Mouse (Mus musculus): ENCODE data around the gene Cmss1. TPM values are rescaled to one million over a fixed set of nuclear protein-coding genes. Genes with fewer than 3 reads are reported as not detected.

Cmss1 gene
- polyA plus RNA-seq, 1 experiment from 2014 or later: 45.2 TPM

DNA sequence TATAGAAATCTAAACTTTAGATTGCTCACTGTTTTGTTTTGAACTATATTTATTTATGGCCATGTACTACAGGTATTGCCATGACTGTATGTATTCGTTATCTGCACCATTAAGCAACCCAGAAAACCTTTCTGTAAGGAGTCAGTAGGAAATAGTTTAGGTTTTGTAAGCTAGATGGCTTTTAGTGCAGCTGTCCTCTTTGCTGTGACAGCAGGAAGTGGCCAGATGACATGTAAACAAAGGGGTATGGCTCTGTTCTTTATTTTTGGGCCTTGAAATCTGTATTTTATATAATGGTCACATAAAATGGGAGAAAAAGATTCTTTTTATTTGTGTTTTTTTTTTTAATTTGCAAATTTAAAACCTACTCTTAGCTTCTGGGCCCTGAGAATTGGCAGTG lies 71.9 kb downstream of the Cmss1 start:
- no peak overlapping the region for H3K4me3 ChIP-seq (replicated peaks)
- no peak for ATAC-seq
- H3K36me3 ChIP-seq: no peaks in the 10 kb centered on the region
- H3K4me2 ChIP-seq (replicated peaks): no peak overlapping the region
- no peaks in the 10 kb centered on the region for H3K9me3 ChIP-seq
- no peaks in the 10 kb centered on the region for H3K27me3 ChIP-seq (replicated peaks)
- no peaks in the 10 kb centered on the region for H3K4me1 ChIP-seq (replicated peaks)
- no peak overlapping the region for H3K27ac ChIP-seq
- WGBS: 58% methylated on average over 1 of the region's 1 CpGs
- no peak overlapping the region for H3K9ac ChIP-seq

GRCm38 (mm10) chr16:57534365-57534764 lies 72.3 kb downstream of the Cmss1 start:
- no peak overlapping the region for H3K9ac ChIP-seq
- H3K27ac ChIP-seq: no peak overlapping the region
- no peak overlapping the region for H3K4me2 ChIP-seq (replicated peaks)
- 70% methylated on average over 1 of the region's 1 CpGs for WGBS
- no peak overlapping the region for H3K4me3 ChIP-seq (replicated peaks)
- no peaks in the 10 kb centered on the region for H3K36me3 ChIP-seq
- no peaks in the 10 kb centered on the region for H3K4me1 ChIP-seq (replicated peaks)
- H3K9me3 ChIP-seq: no peaks in the 10 kb centered on the region
- no peaks in the 10 kb centered on the region for H3K27me3 ChIP-seq (replicated peaks)
- no peak for ATAC-seq

DNA sequence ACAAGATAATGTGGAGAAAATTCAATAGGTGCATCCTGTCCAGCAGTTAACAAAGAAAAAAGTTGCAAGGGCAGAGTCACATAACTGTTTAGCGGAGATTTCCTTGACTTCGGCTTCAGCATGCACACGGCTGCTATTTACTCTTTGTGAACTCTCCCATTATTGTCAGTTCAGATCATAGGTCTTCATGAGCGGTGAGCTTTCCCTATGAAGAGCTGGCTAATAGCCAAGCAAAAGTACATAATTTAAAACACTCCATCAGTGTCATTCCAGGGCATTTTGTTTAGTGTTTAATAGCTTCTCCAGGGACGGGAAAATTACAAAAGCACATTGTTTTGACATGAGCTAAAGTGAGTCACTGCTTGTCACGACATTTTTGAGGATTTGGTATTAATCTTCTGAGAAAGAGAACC lies 74.6 kb downstream of the Cmss1 start:
- 21% methylated on average over 6 of the region's 6 CpGs for WGBS
- Histone ChIP-seq H3K27me3 (replicated peaks) (no peaks in the 10 kb centered on the region), H3K4me1 (replicated peaks) (no peaks in the 10 kb centered on the region), H3K4me2 (replicated peaks) (no peak overlapping the region), H3K9me3 (no peaks in the 10 kb centered on the region), H3K9ac (no peak overlapping the region), H3K27ac (no peak overlapping the region), H3K4me3 (replicated peaks) (no peak overlapping the region), H3K36me3 (no peaks in the 10 kb centered on the region)
- ATAC-seq: peak; percentile 39

DNA sequence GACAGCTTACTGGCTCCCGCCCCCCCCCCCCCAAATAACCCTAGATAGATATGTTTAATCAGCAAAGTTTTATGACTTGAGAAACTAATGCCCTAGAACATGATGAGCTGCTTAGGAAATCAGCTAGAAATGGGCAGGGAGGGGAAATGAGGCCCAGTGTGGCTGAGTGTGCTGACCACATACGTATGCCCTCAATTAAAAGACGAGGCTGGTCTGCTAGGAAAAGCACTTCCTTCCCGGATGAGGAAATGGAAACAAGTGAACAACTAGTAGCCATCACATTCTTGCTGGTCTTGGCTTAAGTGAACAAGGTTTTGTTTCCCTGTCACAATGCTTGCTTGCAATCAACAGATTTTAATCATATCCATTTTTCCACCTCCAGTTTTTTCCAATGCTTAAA lies 76.1 kb downstream of the Cmss1 start:
- ATAC-seq: no peak
- H3K9ac ChIP-seq: no peak overlapping the region
- no peak overlapping the region for H3K27ac ChIP-seq
- no peak overlapping the region for H3K4me3 ChIP-seq (replicated peaks)
- H3K27me3 ChIP-seq (replicated peaks): no peaks in the 10 kb centered on the region
- H3K4me1 ChIP-seq (replicated peaks): no peaks in the 10 kb centered on the region
- WGBS: 67% methylated on average over 4 of the region's 4 CpGs
- no peak overlapping the region for H3K4me2 ChIP-seq (replicated peaks)
- no peaks in the 10 kb centered on the region for H3K9me3 ChIP-seq
- no peaks in the 10 kb centered on the region for H3K36me3 ChIP-seq

DNA sequence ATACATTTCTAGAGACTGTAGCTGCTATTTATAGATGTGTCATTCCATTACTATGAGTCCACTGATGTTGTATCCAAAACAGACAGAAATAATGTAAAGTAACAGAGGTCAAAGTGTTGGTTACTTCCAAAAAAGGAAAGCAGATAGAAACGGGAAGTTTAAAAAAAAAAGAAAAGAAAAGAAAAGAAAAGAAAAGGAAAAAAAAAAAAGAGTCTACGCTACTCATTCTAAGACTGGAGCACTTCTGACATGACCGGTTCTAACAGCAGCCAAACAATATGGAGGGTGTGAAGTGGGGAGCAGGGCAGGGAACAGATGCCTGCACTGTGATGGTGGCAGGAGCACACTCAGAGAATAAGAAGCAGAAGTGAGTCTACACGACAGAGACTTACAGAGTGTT lies 78.2 kb downstream of the Cmss1 start:
- Histone ChIP-seq H3K27ac (no peak overlapping the region), H3K4me3 (replicated peaks) (no peak overlapping the region), H3K36me3 (no peaks in the 10 kb centered on the region), H3K27me3 (replicated peaks) (no peaks in the 10 kb centered on the region), H3K4me1 (replicated peaks) (no peaks in the 10 kb centered on the region), H3K9ac (no peak overlapping the region), H3K4me2 (replicated peaks) (no peak overlapping the region), H3K9me3 (no peaks in the 10 kb centered on the region)
- WGBS: 46% methylated on average over 4 of the region's 4 CpGs
- ATAC-seq: no peak

- H3K27ac ChIP-seq: no peak overlapping the region
- no peak overlapping the region for H3K4me2 ChIP-seq (replicated peaks)
- no peaks in the 10 kb centered on the region for H3K36me3 ChIP-seq
- H3K4me3 ChIP-seq (replicated peaks): no peak overlapping the region
- no peaks in the 10 kb centered on the region for H3K27me3 ChIP-seq (replicated peaks)
- H3K4me1 ChIP-seq (replicated peaks): no peaks in the 10 kb centered on the region
- no peak overlapping the region for H3K9ac ChIP-seq
- 81% methylated on average over 7 of the region's 7 CpGs for WGBS
- H3K9me3 ChIP-seq: no peaks in the 10 kb centered on the region
- no peak for ATAC-seq
Measured at GRCm38 (mm10) chr16:57526893-57527292, 79.8 kb downstream of the Cmss1 start.

GRCm38 (mm10) chr16:57525476-57525875 lies 81.2 kb downstream of the Cmss1 start:
- no peaks in the 10 kb centered on the region for H3K9me3 ChIP-seq
- no peak for ATAC-seq
- no peak overlapping the region for H3K9ac ChIP-seq
- no peaks in the 10 kb centered on the region for H3K36me3 ChIP-seq
- H3K4me2 ChIP-seq (replicated peaks): no peak overlapping the region
- no peak overlapping the region for H3K4me3 ChIP-seq (replicated peaks)
- 67% methylated on average over 4 of the region's 4 CpGs for WGBS
- H3K27ac ChIP-seq: no peak overlapping the region
- H3K4me1 ChIP-seq (replicated peaks): no peaks in the 10 kb centered on the region
- H3K27me3 ChIP-seq (replicated peaks): no peaks in the 10 kb centered on the region

GRCm38 (mm10) chr16:57525046-57525445 lies 81.6 kb downstream of the Cmss1 start:
- Histone ChIP-seq H3K4me3 (replicated peaks) (no peak overlapping the region), H3K4me1 (replicated peaks) (no peaks in the 10 kb centered on the region), H3K27me3 (replicated peaks) (no peaks in the 10 kb centered on the region), H3K27ac (no peak overlapping the region), H3K36me3 (no peaks in the 10 kb centered on the region), H3K9me3 (no peaks in the 10 kb centered on the region), H3K9ac (no peak overlapping the region), H3K4me2 (replicated peaks) (no peak overlapping the region)
- ATAC-seq: peak; percentile 49; the same call in 1 of the 2 replicates
- WGBS: 65% methylated on average over 5 of the region's 5 CpGs

DNA sequence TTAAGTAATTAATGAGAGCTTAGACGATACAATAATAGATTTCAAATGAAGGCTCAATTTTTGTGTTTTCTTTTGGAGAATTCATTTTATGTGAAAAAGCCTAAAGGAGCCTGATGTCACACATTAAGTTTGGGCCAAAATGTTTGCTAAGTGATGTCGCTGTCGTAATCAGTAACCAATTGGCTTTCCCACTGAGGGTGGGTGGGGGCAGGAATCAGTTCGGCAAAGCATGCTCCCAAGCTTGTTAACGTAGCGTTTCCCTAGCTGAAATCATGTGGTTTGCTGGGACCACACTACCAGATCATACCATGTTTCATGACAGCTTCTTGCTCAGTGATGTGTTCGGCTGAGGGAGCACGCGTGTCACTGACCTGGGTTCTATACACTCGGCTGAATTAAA lies 91.0 kb downstream of the Cmss1 start:
- Histone ChIP-seq H3K9me3 (no peaks in the 10 kb centered on the region), H3K4me2 (replicated peaks) (no peak overlapping the region), H3K36me3 (no peaks in the 10 kb centered on the region), H3K4me3 (replicated peaks) (no peak overlapping the region), H3K9ac (no peak overlapping the region), H3K4me1 (replicated peaks) (no peaks in the 10 kb centered on the region), H3K27me3 (replicated peaks) (no peaks in the 10 kb centered on the region), H3K27ac (no peak overlapping the region)
- no peak for ATAC-seq
- 74% methylated on average over 10 of the region's 10 CpGs for WGBS

GRCm38 (mm10) chr16:57514371-57514770 lies 92.3 kb downstream of the Cmss1 start:
- no peak for ATAC-seq
- H3K4me2 ChIP-seq (replicated peaks): no peak overlapping the region
- no peak overlapping the region for H3K4me3 ChIP-seq (replicated peaks)
- 80% methylated on average over 4 of the region's 4 CpGs for WGBS
- H3K27ac ChIP-seq: no peak overlapping the region
- no peaks in the 10 kb centered on the region for H3K27me3 ChIP-seq (replicated peaks)
- H3K4me1 ChIP-seq (replicated peaks): no peaks in the 10 kb centered on the region
- no peaks in the 10 kb centered on the region for H3K36me3 ChIP-seq
- no peak overlapping the region for H3K9ac ChIP-seq
- H3K9me3 ChIP-seq: no peaks in the 10 kb centered on the region

DNA sequence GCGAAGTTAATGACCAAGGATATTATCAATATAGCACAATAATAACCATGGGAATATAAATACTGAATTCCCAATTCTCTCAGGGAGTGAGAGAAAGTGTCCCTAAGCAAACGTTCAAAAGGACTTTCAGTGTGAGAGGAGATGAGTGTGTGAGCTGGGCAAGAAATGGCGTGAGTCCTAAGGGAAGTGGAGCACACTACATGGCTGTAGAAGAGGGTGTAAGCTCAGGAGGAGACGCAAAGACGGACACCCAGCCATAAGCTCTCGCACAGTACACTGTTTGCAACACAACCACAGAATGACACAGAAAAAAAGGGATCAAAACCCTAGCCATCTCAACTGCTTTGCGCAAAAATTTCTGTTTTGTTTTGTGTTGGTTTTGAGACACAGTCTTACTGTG lies 93.1 kb downstream of the Cmss1 start:
- H3K9me3 ChIP-seq: no peaks in the 10 kb centered on the region
- no peak overlapping the region for H3K4me2 ChIP-seq (replicated peaks)
- no peaks in the 10 kb centered on the region for H3K36me3 ChIP-seq
- H3K27me3 ChIP-seq (replicated peaks): no peaks in the 10 kb centered on the region
- H3K27ac ChIP-seq: no peak overlapping the region
- no peak overlapping the region for H3K9ac ChIP-seq
- no peak for ATAC-seq
- 89% methylated on average over 7 of the region's 7 CpGs for WGBS
- no peak overlapping the region for H3K4me3 ChIP-seq (replicated peaks)
- H3K4me1 ChIP-seq (replicated peaks): no peaks in the 10 kb centered on the region

DNA sequence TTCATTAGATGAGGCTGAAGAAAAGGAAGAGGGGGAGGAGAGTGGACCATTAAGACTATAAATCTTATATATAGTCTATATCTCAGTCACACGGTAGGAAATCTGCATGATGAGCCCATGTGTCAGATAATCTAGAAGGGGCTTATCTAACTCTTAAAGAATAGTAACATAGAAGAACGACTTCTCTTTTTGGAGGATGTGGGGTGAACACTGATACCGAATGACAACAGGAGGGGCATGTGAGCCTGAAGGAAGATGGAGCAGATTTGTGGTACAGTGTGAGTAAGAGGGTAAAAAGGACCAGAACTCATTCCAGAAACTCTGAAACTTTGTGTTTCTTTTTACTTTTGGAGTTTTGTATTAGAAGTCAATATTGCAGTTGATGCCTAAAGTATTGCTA lies 97.6 kb downstream of the Cmss1 start:
- H3K4me1 ChIP-seq (replicated peaks): no peaks in the 10 kb centered on the region
- no peak overlapping the region for H3K4me3 ChIP-seq (replicated peaks)
- H3K27ac ChIP-seq: no peak overlapping the region
- no peak overlapping the region for H3K9ac ChIP-seq
- H3K9me3 ChIP-seq: no peaks in the 10 kb centered on the region
- H3K27me3 ChIP-seq (replicated peaks): no peaks in the 10 kb centered on the region
- no peak for ATAC-seq
- WGBS: 90% methylated on average over 3 of the region's 3 CpGs
- H3K4me2 ChIP-seq (replicated peaks): no peak overlapping the region
- H3K36me3 ChIP-seq: no peaks in the 10 kb centered on the region

DNA sequence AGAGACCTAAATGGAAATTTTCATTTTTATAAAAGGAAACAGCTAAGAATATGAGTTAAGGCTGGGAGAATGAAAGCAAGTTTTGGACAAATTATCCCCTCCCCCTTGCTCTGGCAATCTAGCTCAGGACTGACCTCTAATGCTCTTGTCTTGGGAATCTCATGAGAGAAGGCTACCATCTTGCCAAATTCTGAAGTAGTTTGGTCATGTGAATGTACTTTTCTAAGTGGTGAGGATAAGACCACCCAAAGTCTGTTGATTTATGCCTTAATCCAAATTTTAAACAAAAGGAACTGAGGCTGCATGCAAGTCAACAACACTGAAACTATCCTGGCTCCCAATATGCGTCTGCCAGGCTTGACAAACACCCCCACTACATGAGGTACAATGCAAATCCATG lies 98.3 kb downstream of the Cmss1 start:
- Histone ChIP-seq H3K27ac (no peak overlapping the region), H3K9ac (no peak overlapping the region), H3K9me3 (no peaks in the 10 kb centered on the region), H3K4me3 (replicated peaks) (no peak overlapping the region), H3K27me3 (replicated peaks) (no peaks in the 10 kb centered on the region), H3K36me3 (no peaks in the 10 kb centered on the region), H3K4me1 (replicated peaks) (no peaks in the 10 kb centered on the region), H3K4me2 (replicated peaks) (no peak overlapping the region)
- peak; percentile 56 for ATAC-seq
- 55% methylated on average over 1 of the region's 1 CpGs for WGBS

GRCm38 (mm10) chr16:57506133-57506532 lies 100.5 kb downstream of the Cmss1 start:
- Histone ChIP-seq H3K4me3 (replicated peaks) (no peak overlapping the region), H3K9ac (no peak overlapping the region), H3K4me2 (replicated peaks) (no peak overlapping the region), H3K27ac (no peak overlapping the region), H3K36me3 (no peaks in the 10 kb centered on the region), H3K4me1 (replicated peaks) (no peaks in the 10 kb centered on the region), H3K9me3 (no peaks in the 10 kb centered on the region), H3K27me3 (replicated peaks) (no peaks in the 10 kb centered on the region)
- ATAC-seq: no peak
- 37% methylated on average over 6 of the region's 6 CpGs for WGBS
